Mouse (Mus musculus) urinary bladder, postnatal 10 days (tissue): ENCODE measurements at regions not wholly inside any gene's neighbourhood (a gene's known extent, or its start where the extent isn't known, plus 50 kb on each side); places are given as distances from the start of the nearest gene placed in this dataset.

Source experiments
- DNase-seq: peaks from one replicate; pipeline ENCODE4 v3.0.0; 2022; ENCODE audit warnings: low spot score

- no peak for DNase-seq
These were observed 58.4 kb upstream of the Pced1b start for GRCm38 (mm10) chr15:97188545-97188944.

GRCm38 (mm10) chr15:97187831-97188230, 59.1 kb upstream of the Pced1b start:
- no peak for DNase-seq

- peak; percentile 26 for DNase-seq
These were observed 60.9 kb upstream of the Pced1b start for GRCm38 (mm10) chr15:97186034-97186433.

- DNase-seq, result no peak
These were observed 64.3 kb upstream of the Pced1b start for GRCm38 (mm10) chr15:97182617-97183038.

- DNase-seq, result no peak
These were observed 65.8 kb upstream of the Pced1b start for GRCm38 (mm10) chr15:97180970-97181669.

GRCm38 (mm10) chr15:97178286-97178685, 68.6 kb upstream of the Pced1b start:
- DNase-seq, result no peak

- no peak for DNase-seq
These were observed 69.1 kb upstream of the Pced1b start for GRCm38 (mm10) chr15:97177806-97178205.

- DNase-seq, result no peak
These were observed 71.9 kb upstream of the Pced1b start for GRCm38 (mm10) chr15:97174989-97175388.

- DNase-seq, result no peak
These were observed 73.7 kb upstream of the Pced1b start for GRCm38 (mm10) chr15:97173233-97173632.

GRCm38 (mm10) chr15:97170074-97170473, 76.8 kb upstream of the Pced1b start:
- no peak for DNase-seq

- DNase-seq, result no peak
These were observed 77.5 kb upstream of the Pced1b start for GRCm38 (mm10) chr15:97169381-97169780.

- DNase-seq, result no peak
These were observed 79.8 kb upstream of the Pced1b start for GRCm38 (mm10) chr15:97167116-97167515.

GRCm38 (mm10) chr15:97164616-97165015, 82.3 kb upstream of the Pced1b start:
- no peak for DNase-seq

GRCm38 (mm10) chr15:97163971-97164370, 82.9 kb upstream of the Pced1b start:
- DNase-seq, result no peak

GRCm38 (mm10) chr15:97163090-97163489, 83.8 kb upstream of the Pced1b start:
- no peak for DNase-seq

- no peak for DNase-seq
These were observed 84.6 kb upstream of the Pced1b start for GRCm38 (mm10) chr15:97162305-97162704.

- no peak for DNase-seq
These were observed 85.4 kb upstream of the Pced1b start for GRCm38 (mm10) chr15:97161530-97161929.

GRCm38 (mm10) chr15:97152354-97152753, 94.6 kb upstream of the Pced1b start:
- DNase-seq, result no peak

GRCm38 (mm10) chr15:97151793-97152192, 95.1 kb upstream of the Pced1b start:
- DNase-seq, result no peak

- DNase-seq, result no peak
These were observed 95.4 kb upstream of the Slc38a4 start for GRCm38 (mm10) chr15:97150983-97151735.

GRCm38 (mm10) chr15:97141958-97142357, 86.2 kb upstream of the Slc38a4 start:
- no peak for DNase-seq

GRCm38 (mm10) chr15:97138265-97138664, 82.5 kb upstream of the Slc38a4 start:
- DNase-seq, result no peak

- DNase-seq, result no peak
These were observed 79.5 kb upstream of the Slc38a4 start for GRCm38 (mm10) chr15:97135291-97135690.

GRCm38 (mm10) chr15:97127771-97128170, 72.0 kb upstream of the Slc38a4 start:
- no peak for DNase-seq
